Mouse (Mus musculus) activated CD4-positive, CD25-positive, alpha-beta regulatory T cell, adult 9 weeks (primary cell): Measurements from ENCODE around the gene Grin1. TPM values are rescaled to one million over a fixed set of nuclear protein-coding genes. Genes with fewer than 3 reads are reported as not detected.

Experiments
- polyA plus RNA-seq: library from polyadenylated mRNA; unstranded; fragments of 100-300 nt; shearing (Covaris generic); gene quantifications from one replicate; pipeline ENCODE4 v1.2.1, GENCODE M21; 2017

Grin1 gene
- 0.11 TPM for polyA plus RNA-seq

GRCm38 (mm10) chr2:25318971-25319773 is at the start of gene Grin1:
Grin1 (minus strand) TSS chr2:25319187.

GRCm38 (mm10) chr2:25365091-25365761 is 46.2 kb upstream of the Grin1 start, which contains the start of gene Uap1l1:
Uap1l1 (minus strand) TSS chr2:25365682.

GRCm38 (mm10) chr2:25356208-25357079 is 37.5 kb upstream of the Grin1 start, which contains the start of gene Dpp7:
Dpp7 (minus strand) TSS chr2:25356359.

GRCm38 (mm10) chr2:25332286-25333160 is 13.5 kb upstream of the Grin1 start, which contains the start of gene Man1b1:
Man1b1 (plus strand) TSS chr2:25332338.

GRCm38 (mm10) chr2:25289651-25290050 is 29.3 kb downstream of the Grin1 start, which contains the start of gene Lrrc26:
Lrrc26 (plus strand) TSS chr2:25289915.

GRCm38 (mm10) chr2:25287927-25288649 is 30.9 kb downstream of the Grin1 start, which contains the start of gene Tmem210:
Tmem210 (plus strand) TSS chr2:25288145.

GRCm38 (mm10) chr2:25271827-25272511 is 47.0 kb downstream of the Grin1 start, which contains the start of the genes Ssna1 and Anapc2:
Ssna1 (minus strand) TSS chr2:25272438.
Anapc2 (plus strand) TSS chr2:25272478.

GRCm38 (mm10) chr2:25262291-25262767 is 56.7 kb downstream of the Grin1 start, which contains the start of gene Tprn:
Tprn (plus strand) TSS chr2:25262618.

GRCm38 (mm10) chr2:25255284-25255779 is 63.7 kb downstream of the Grin1 start, which contains the start of gene Tmem203:
Tmem203 (plus strand) TSS chr2:25255439.

GRCm38 (mm10) chr2:25246183-25247072 is 72.6 kb downstream of the Grin1 start, which contains the start of gene AL732309.1:
AL732309.1 (minus strand) TSS chr2:25246863.

GRCm38 (mm10) chr2:25242101-25242506 is 76.9 kb downstream of the Grin1 start, which contains the start of the genes Rnf208 and Cysrt1:
Rnf208 (plus strand) TSS chr2:25242255.
Cysrt1 (minus strand) TSS chr2:25242452.

Other genes with a start within 250 kb of the Grin1 start
- gene Entpd8, start 238.9 kb downstream of the Grin1 start, polyA plus RNA-seq: 0.48 TPM
- 13.2 TPM for gene Noxa1, start 224.0 kb downstream of the Grin1 start, polyA plus RNA-seq
- not detected for gene Nrarp, start 138.4 kb downstream of the Grin1 start, polyA plus RNA-seq
- gene Tor4a, start 122.3 kb downstream of the Grin1 start, polyA plus RNA-seq: 153 TPM
- 167 TPM for gene Nelfb, start 107.7 kb downstream of the Grin1 start, polyA plus RNA-seq
- gene Stpg3, start 104.5 kb downstream of the Grin1 start, polyA plus RNA-seq: not detected
- gene Fam166a, start 100.4 kb downstream of the Grin1 start, polyA plus RNA-seq: not detected
- gene Tubb4b, start 94.5 kb downstream of the Grin1 start, polyA plus RNA-seq: 235 TPM
- gene Slc34a3, start 84.8 kb downstream of the Grin1 start, polyA plus RNA-seq: not detected
- gene Rnf224, start 82.4 kb downstream of the Grin1 start, polyA plus RNA-seq: not detected
- not detected for gene Rnf208, start 76.9 kb downstream of the Grin1 start, polyA plus RNA-seq
- not detected for gene Cysrt1, start 76.7 kb downstream of the Grin1 start, polyA plus RNA-seq
- gene AL732309.1, start 72.3 kb downstream of the Grin1 start, polyA plus RNA-seq: 10.4 TPM
- 16.9 TPM for gene Tmem203, start 63.7 kb downstream of the Grin1 start, polyA plus RNA-seq
- 3.8 TPM for gene Tprn, start 56.6 kb downstream of the Grin1 start, polyA plus RNA-seq
- 144 TPM for gene Ssna1, start 46.7 kb downstream of the Grin1 start, polyA plus RNA-seq
- gene Anapc2, start 46.7 kb downstream of the Grin1 start, polyA plus RNA-seq: 106 TPM
- not detected for gene Tmem210, start 31.0 kb downstream of the Grin1 start, polyA plus RNA-seq
- not detected for gene Lrrc26, start 29.3 kb downstream of the Grin1 start, polyA plus RNA-seq
- gene Man1b1, start 13.2 kb upstream of the Grin1 start, polyA plus RNA-seq: 24.2 TPM
- 25.1 TPM for gene Dpp7, start 37.2 kb upstream of the Grin1 start, polyA plus RNA-seq
- 19.7 TPM for gene Uap1l1, start 46.5 kb upstream of the Grin1 start, polyA plus RNA-seq
- gene Sapcd2, start 53.1 kb upstream of the Grin1 start, polyA plus RNA-seq: 0.39 TPM
- 0.56 TPM for gene Entpd2, start 76.7 kb upstream of the Grin1 start, polyA plus RNA-seq
- 3.4 TPM for gene Npdc1, start 80.2 kb upstream of the Grin1 start, polyA plus RNA-seq
- 11.3 TPM for gene Fut7, start 104.1 kb upstream of the Grin1 start, polyA plus RNA-seq
- 24.7 TPM for gene Abca2, start 109.5 kb upstream of the Grin1 start, polyA plus RNA-seq
- 4.6 TPM for gene Clic3, start 137.7 kb upstream of the Grin1 start, polyA plus RNA-seq
- 96.1 TPM for gene Paxx, start 141.9 kb upstream of the Grin1 start, polyA plus RNA-seq
- not detected for gene Ptgds, start 150.9 kb upstream of the Grin1 start, polyA plus RNA-seq
- gene Lcn12, start 174.7 kb upstream of the Grin1 start, polyA plus RNA-seq: not detected
- 115 TPM for gene Fbxw5, start 181.6 kb upstream of the Grin1 start, polyA plus RNA-seq
- gene C8g, start 182.5 kb upstream of the Grin1 start, polyA plus RNA-seq: 10.0 TPM
- 107 TPM for gene Traf2, start 227.8 kb upstream of the Grin1 start, polyA plus RNA-seq
- gene Edf1, start 238.7 kb upstream of the Grin1 start, polyA plus RNA-seq: 388 TPM